Mouse (Mus musculus): ENCODE results near the gene Tnfrsf21.

GRCm38 (mm10) chr17:43092280-43092995 is 76.1 kb downstream of the Tnfrsf21 start:
- TF ChIP-seq CTCF (IDR thresholded peaks at IDR 0.05; ENCODE audit: low read depth) (no peak), EP300 (IDR thresholded peaks at IDR 0.05; ENCODE audit: low read depth) (no peak)
